Mouse (Mus musculus): ENCODE measurements around the gene Col17a1.

Col17a1 gene

DNA sequence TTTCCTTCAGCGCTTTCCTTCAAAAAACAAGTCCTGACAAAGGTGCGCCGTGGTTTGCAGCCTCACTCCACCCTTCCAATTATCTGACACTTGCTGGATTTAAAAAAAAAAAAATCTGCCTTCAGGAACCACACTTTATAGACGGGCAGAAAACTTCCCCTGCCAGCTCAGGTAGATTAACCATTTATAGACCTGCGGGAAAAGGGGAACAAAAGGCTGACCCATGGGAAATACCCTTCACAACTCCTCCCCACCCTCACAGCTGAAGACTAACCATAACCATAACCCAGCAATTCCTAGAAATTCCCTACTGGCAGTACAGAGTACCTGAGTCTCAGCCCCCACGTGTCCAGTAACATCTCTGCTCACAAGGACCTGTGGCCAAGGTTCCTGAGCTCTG lies at the start of gene Col17a1:
TSS of gene Col17a1 (minus strand) at position 101 of the 400 bp plus-strand sequence.
- in situ Hi-C loops (cut with MseI, MboI), result no loop called here

DNA sequence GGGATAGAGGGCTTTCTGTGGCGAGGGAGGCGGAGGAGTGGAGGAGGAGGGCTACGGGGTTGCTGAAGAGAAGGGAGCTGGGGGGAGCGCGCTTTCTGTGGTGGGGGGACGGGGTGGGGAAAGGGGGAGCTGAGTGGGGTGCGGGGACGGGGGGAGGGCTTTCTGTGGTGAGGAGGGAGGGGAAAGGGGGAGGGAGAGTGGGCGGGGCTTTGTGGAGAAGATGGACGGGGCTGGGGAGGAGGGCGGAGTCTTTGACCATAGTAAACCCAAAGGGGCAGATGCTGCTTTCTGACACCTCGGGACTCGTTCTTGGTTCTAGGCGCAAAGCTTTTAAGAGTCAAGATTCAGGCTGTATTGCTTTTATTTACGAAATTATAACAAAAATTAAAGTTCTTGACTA lies 40.0 kb upstream of the Col17a1 start:
- in situ Hi-C loops (cut with MseI, MboI), result no loop called here

DNA sequence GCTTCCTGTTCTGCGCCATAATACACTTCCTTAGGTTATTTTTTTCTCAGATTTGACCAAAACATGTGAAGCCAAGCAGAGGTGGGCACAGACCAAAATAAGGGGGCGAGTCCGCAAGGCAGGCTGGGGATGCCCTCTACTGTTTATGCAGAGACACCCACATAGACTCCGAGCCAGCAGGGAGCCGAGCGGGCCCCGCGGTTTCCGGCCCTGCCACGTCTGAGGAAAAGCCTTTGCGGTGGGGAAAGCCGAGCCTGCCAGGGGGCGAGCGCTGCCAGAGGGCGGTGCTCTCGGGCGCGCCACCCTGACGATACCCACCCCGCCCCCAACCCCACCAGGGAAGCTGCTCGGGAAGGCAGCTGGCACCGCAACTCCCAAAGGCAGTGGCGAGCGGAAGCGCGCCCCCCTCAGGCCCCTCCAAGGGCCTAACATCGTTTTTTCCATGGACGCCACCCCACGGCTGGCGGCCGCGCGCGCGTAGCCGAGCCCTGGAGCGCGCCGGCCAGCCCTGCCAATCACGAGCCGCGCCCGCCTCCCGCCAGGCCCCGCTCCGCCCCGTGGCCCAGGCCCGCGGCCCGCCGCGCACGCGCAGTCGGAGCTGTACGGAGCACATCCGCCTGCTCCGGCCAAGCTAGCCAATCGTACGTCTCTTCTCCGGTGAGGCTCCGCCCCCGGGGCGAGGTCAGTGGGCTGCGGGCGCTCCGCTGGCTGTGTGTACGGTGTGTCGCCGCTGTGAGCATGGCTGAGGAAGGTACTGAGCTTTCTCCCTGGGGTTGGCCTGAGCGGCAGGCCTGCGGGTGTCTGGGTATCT lies 39.4 kb upstream of the Col17a1 start, which contains the start of gene Sfr1:
TSS of gene Sfr1 (plus strand) at position 612 of the 811 bp plus-strand sequence.
- in situ Hi-C loops (cut with MseI, MboI), result no loop called here

DNA sequence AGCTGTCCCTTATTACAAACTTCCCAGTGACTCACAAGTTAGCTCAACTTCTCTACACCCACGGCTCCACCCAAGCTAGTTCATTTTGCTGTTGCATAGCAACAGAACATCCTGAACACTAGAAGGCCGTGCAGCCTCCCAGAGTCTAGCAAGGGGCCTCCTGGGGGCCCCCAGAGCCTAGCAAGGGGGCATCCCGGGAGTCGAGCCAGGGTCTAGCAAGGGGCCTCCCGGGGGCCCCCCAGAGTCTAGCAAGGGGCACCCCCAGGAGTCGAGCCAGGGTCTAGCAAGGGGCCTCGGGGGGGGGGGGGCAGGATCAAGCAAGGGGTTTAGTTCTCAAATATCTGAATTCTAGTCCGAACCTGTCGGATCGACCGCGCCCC lies 38.8 kb upstream of the Col17a1 start:
- in situ Hi-C loops (cut with MseI, MboI), result no loop called here

DNA sequence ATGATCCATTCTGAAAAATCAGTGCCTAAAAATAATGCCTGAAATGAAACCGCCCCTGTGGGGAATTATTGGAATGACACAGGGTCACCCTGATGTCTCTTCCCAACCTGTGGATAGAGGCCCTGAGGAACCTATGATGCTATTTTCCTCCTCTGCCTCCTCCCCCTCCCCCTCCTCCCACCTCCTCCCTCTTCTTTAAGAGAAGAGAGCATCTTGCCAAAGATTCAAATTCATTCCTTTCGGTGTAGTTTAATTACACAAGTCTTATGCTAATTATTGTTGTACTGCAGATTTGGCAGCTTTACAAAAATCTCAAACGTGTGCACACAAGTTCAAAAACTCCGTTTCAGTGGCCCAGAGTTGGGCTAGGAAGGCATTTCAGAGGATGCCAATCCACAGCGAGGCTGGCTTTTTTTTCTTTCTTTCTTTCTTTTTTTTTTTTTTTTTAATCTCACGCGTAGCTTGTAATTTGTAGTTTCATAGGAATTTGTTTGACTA lies 33.8 kb upstream of the Col17a1 start:
- in situ Hi-C loops (cut with MseI, MboI), result no loop called here

DNA sequence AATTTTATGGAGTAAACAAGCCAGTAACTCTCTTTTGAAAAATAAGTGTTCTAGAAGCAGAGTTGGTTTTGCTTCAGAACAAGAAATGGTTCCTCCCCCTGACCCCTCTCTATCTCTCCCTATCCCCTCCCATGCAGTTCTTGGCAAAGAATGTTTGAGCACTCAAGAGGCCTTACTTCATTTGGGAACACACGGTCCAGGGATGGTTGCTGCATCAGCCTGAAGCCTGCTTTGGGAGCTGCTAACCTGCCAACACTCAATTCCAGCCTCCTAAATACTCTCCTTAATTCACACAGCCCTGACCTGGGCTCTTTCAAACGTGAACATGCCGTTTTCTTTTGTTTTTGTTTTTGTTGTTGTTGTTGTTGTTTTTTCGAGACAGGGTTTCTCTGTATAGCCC lies 33.0 kb upstream of the Col17a1 start:
- in situ Hi-C loops (cut with MseI, MboI), result no loop called here

DNA sequence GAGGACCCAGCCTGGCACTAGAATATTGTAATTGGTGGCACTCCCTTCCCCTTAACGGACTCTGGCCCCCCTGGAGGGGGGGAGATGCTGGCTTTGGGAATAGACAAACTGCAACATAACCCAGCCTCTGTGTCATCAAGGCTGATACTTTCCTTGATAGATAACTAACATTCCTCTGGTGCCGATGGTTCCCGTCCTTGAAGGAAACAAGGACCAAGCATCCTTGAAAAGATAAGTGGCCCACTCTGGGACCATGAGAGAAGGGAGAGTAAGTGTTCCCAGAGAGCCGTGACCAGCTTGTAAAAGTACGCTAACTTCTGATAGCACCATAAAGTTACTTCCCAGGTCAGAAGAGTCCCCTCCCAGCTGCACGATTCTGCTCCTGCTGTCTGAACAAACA lies 30.6 kb upstream of the Col17a1 start:
- in situ Hi-C loops (cut with MseI, MboI), result no loop called here

DNA sequence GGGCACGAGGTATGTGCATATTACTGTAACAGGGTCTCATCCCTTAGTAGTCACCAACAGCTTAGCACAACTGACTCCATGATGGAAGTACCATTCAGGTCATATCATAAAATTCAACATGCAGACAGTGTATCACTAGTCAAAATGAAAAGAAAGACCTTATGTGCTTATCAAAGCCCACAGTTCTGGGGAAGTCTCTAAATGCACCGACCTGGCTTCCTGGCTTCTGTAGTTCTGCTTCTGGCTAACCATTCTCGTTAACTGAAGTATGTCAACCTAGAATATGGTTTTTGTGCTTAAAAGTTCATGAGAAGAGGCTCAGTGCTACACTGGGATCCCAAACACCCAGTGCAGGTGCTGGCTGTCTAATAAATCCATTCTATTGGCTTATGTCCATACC lies 27.3 kb upstream of the Col17a1 start:
- in situ Hi-C loops (cut with MseI, MboI), result no loop called here

DNA sequence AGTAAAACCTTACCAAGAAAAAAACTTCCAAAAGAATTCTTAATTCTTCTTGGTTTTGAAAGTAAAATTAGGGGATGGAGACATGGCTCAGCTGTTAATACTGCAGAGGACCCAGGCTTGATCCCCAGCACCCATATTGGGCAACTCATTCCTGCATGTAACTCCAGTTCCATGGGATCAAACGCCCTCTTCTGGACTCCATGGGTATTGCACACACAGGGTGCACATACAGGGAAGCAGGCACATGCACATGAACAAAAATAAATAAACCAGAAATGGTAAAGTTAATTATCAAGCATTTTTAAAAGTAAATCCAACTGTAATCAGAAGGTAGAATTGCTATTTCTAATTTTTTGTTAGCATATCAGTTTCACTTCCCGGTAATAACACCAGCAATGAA lies 24.2 kb upstream of the Col17a1 start:
- in situ Hi-C loops (cut with MseI, MboI), result no loop called here

DNA sequence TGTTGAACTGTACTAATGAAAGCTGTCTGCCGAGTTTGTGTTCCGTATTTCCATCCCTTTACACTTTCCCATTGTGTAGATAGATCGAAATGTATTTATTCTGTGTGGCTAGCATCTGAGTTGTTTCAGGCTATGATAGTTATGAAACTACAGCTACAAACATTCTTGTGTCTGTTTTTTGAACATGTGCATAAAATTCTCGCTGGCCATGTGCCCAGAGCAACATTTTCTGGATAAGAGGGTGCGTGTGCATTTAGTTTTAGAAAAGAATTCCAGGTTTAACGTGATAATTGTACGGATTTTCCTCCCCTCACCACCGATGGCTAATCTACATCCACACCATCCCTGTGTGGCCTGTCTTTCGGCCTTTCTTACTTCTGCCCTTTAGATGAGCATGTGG lies 21.6 kb upstream of the Col17a1 start:
- in situ Hi-C loops (cut with MseI, MboI), result no loop called here

DNA sequence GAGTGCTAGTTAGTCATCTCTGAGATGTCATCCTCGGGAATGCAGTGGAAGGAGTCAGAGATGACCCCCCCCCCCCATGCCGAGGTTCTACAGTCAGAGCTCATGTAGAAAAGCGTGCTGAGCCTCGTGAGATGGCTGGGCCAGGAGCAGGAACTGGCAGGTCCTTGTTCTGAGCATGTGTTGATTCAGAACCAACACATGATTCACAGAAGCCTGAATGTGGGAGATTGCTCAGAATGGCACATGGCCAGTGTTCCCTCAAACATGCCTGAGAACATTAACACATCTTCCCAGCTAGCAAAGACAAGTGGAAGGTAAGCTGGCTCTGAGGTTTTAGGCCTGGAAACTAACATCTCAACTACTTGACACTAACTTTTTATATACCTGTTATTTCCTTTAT lies 18.5 kb upstream of the Col17a1 start:
- in situ Hi-C loops (cut with MseI, MboI), result no loop called here

DNA sequence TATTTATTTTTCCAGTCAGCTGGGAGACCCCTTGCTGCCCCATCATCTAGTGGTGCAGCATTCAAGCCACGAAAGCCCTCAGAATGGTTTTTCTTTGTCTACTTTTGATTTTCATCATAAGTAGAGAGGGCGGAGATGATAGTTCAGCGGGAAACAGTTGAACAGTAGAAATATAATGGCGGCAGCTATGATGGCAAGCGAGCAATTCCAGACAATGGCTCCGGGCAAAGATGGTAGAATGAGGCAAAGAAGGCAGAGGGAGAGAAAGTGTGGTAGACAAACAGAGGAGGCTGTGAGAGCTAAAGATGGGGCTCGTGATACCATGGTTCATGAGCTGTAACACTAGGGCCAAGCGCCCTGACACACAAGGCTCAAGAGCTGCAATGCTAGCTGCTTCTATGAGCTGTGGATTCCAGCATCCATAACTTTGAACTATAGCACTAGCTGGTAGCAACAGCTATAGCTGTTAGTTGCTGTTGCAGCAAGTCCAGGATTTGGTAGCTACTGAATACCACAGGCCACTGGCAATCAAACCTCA lies 13.9 kb upstream of the Col17a1 start:
- in situ Hi-C loops (cut with MseI, MboI), result no loop called here

DNA sequence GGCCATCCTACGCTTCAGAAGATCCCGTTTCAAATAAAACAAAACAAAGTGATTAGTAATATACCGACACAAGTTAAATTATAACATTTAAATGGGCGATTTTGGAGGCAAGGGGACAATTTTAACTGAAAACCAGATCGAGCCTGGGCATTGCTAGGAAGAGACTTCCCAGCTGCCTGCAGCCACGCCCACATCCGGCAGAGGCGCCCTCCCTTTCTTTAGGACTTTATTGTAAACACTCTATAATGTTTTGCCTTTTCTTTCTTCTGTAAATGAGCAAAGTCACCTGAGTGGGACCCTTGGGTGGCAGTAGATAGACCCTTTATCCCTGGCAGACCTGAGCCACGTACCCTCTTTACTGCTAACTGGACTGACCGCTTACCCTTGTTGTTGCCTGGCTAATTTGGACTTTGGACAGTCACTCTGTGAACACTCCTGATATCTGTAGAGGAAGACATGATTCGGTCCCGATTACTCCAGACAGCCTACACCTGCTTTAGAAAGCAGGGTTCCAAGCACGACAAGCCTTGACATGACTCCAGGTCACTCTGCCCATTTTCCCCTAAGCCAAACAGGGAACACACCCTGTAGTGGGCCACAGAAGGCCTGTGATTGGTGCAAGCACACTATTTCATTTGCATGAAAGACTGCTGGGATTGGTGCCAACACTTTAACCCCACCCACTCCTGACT lies 13.3 kb upstream of the Col17a1 start:
- in situ Hi-C loops (cut with MseI, MboI), result no loop called here

DNA sequence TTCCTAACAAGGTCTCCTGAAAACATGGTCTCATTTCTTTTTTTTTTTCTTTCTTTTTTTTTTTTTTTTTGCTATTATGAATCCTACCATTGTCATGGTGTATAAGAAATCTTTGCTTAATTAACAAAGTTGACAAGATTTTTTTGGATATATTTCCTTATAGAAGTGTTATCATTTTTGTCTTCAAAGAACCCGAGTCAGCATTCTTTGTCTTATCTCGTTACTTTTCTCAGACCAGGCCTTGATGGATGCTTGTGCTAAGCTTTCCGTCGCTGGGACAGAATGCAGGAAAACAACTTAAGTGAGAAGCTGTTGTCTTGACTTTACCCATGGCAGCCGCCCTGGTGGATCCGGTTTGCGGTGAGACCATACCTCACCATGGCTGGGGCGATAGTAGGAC lies 8.6 kb upstream of the Col17a1 start:
- in situ Hi-C loops (cut with MseI, MboI), result no loop called here

DNA sequence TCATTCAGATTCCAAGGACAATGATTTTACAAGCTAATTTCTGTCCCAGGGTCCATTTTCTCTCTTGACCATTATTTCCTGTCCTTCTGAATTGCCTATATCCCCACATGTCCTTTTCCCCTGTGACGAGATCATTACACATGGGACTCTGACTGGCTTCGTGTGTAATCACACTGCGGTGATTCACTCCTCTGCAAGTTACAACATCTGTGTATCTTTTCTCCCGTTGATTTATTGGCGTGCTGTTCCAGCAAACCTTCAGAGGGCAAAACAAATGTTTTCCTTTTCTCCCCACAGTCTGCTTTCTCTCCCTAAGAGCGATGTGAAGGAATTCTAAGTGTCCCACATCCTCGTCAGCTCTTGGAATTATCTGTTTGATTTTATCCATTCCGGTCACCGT lies 7.8 kb upstream of the Col17a1 start:
- in situ Hi-C loops (cut with MseI, MboI), result no loop called here

DNA sequence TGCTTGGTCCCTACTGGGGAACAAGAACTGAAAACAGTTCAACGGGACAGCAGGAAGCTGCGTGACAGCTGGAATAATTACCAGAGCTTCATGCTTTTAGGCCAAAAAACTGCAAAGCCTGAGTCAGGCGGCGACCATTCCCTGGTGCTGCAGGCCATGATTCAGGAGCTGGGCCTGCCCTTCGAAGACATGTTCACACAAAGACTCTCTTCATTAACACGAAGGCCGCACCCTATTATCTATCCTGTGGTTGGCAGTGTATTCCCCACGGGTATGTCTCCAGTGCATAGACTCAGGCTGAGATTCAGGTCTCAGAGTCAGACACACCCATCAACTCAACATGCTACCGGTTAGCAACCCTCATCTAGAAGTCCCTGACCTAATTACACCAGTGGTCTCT lies 6.4 kb upstream of the Col17a1 start:
- in situ Hi-C loops (cut with MseI, MboI), result no loop called here

DNA sequence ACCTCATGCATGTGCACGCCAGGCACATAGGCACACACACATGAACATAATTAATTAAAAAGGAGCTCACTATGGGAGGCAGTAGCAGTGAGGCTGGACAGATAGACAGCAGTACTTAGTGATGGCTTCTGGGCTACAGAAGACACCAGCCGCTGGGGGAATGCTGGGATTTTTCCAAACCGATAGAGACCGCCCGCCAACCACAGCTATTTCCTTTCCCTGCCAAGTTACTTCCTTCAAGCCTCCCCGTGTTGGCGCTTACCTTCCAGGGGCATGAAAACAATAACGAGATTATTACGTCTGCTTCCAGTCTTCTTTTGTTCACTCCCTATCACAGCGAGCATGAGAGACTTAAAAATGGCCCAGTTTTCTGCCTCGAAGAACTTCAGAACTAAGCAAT lies 5.2 kb upstream of the Col17a1 start:
- in situ Hi-C loops (cut with MseI, MboI), result no loop called here

DNA sequence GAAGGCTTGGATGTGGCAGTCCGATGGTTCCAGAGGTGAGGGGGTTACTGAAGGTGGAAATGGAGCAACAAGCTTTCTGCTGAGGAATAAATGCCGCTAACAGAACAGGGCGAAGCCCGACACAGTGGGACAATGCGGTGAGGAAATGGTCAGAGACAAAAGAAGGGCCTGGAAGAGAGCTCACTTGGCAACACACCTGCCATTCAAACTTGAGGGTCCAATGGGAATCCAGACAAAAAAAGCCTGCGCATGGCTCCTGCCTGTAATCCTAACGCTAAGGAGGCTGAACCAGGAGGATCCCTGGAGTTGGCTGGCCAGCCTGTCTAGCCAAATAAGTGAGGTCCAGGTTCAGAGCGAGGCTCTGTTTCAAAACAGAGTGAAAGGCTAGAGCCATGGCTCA lies 4.5 kb upstream of the Col17a1 start:
- in situ Hi-C loops (cut with MseI, MboI), result no loop called here

DNA sequence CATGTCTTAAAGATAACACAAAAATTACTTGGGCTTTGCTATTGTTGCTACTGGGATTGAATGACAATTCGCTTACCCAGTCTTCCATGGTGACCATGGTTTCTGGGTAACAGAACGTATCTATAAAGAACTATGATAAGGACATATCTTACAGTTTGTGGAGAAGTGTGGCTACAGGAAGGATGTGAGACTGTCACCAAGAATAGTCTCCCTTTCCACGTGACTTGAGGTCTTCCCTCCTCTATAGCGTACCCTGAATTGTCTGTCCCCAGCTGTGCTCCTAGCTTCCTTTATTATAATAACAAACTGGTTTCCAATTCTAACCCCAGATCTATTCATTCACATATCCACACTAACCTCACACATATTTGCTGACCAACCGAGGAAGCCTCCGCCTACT lies 3.8 kb upstream of the Col17a1 start:
- in situ Hi-C loops (cut with MseI, MboI), result no loop called here

DNA sequence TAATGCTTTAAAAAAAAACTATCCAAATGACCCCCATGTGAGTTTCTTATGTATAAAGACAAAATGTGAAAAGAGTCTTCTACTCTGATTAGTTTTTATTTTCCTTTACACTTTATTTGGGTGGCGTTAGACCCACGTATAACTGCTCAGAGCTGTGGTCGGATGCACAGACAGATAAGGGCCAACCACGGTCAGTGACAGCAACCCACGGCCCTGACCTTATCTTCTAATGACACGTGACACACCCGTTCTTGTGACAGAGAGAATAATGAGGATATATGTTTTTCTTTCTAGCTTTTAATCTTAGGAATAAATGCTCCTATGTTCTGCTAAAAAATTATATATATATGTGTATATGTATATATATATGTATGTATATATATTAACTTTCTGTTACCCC lies 2.3 kb downstream of the Col17a1 start:
- in situ Hi-C loops (cut with MseI, MboI), result no loop called here

DNA sequence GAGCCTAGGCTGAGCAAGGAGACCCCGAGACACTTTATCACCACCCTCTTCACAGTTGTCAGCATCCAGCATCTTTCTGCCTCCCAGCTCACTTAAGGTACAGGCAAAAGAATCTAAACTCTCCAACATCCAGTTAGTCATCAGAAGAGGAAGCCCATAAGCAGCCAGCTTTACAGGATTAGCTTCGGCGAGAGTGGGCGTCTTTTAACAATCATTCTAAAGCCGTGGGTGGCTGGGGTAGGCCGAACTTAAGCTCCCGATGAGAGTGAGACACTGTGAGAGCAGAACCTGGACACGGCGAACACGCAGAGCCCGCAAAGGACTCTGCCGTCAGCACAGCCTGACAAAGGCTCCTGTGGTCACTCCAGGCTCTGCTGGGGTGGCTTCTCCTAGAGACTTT lies 13.2 kb downstream of the Col17a1 start:
- in situ Hi-C loops (cut with MseI, MboI), result no loop called here

DNA sequence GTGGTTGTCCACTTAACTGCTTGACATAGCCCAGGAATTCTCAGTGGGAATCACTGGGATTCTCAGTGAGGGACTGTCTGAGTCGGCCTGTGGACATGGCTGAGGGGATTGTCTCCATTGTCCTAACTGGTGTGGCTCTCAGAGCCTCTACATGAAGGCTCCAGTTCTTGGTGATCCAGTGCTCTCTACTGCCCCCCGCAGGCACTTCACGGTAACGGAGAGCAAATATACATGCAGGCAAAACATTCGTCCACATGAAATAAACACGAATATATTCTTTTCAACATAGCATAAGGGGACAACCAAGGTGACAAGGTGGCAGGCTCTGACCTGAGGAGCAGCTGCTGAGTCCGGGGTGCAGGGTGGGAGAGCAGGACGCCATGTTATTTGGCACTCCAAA lies 17.5 kb downstream of the Col17a1 start:
- in situ Hi-C loops (cut with MseI, MboI), result no loop called here

DNA sequence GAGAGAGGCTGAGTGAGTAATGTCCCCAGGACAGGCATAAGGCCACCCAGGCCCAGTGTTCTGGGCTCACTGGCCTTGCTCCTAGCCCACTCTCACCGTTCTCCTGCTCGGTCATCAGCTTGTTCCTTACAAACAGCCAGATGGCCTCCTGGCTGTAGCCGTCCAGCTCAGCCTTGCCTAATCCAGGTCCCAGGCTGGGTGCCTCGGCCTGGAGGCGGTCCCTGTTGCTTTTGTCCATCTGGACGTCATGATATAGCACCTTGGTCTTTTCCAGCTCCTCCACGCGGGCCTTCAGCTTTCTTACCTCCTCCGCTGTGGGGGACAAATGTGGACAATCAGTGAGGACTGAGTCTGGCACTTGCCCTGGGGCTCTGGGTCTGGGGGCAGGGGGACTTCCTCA lies 23.5 kb downstream of the Col17a1 start:
- in situ Hi-C loops (cut with MseI, MboI), result no loop called here
